10 mouse cellular contexts compared by ENCODE assay signal in the genomic region with DNA sequence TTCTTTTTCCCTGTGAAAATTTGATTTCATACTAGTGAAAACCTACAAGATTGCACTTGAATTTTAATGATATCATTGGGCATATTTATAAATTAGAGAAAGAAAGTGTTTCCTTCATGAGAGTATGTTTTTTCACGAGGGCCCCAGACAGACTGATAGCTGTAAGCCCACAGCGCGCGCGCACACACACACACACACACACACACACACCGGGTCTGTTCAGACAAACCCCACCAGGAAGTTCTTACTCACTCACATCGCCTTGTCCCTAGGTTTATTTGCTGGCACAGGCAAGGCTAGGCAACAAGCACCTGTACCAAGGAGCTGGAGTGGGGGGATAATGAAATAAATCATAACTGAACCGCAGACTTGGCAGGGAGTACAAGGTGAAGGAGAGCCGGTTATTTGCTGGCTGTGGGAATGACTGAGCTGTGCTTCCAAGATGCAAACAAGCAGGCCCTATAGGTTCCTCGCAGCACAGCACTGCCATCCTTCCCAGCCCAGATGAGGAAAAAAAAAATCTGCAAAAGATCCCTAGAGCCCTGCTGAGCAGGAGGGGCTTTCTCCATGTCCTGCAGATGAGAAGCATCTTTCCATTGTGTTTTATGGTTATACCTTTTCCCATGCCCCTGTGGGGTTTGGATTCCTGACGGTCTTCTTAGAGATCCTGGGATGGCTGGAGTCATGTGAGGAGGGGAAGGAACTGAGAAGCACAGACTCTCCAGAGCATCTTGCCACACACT. TPM values are rescaled to one million over a fixed set of nuclear protein-coding genes. Genes with fewer than 3 reads are reported as not detected.
DNase-seq lines count a peak whose midpoint lies in the region; ATAC-seq lines count a peak whose summit lies in the region.
"Had no signal": no experiment of that assay in that cellular context is flagged by ENCODE, and none has a peak within 500 bp of the region (broad histone marks: within the 10 kb centered on the region; RNA-seq: fewer than 3 reads in every experiment).

No protein-coding gene starts in this region.

- no peak overlapping the region for H3K27ac ChIP-seq in heart, embryonic 14.5 days (replicated peaks in 1 of 2; ENCODE audit: control insufficient read depth in 1 of 2, insufficient read depth in 1 of 2, low read depth in 2 of 2, low read length in 2 of 2)
- H3K27ac ChIP-seq in embryonic facial prominence, embryonic 10.5 days (replicated peaks) = peak overlapping the region; percentile 67
- peak overlapping the region; percentile 11 for H3K27ac ChIP-seq in midbrain, embryonic 12.5 days (replicated peaks)

- WGBS in heart, embryonic 14.5 days = 60% methylated on average over 11 of the region's 11 CpGs
- 37% methylated on average over 11 of the region's 11 CpGs for WGBS in embryonic facial prominence, embryonic 10.5 days
- 16% methylated on average over 11 of the region's 11 CpGs for WGBS in midbrain, embryonic 12.5 days

- peak overlapping the region; percentile 15 to 52 for H3K4me3 ChIP-seq in heart, embryonic 14.5 days (ENCODE audit: control insufficient read depth in 1 of 2, insufficient read depth in 1 of 2, low read depth in 1 of 2, low read length in 2 of 2)
- H3K4me3 ChIP-seq in embryonic facial prominence, embryonic 10.5 days = peak overlapping the region; percentile 75
- H3K4me3 ChIP-seq in midbrain, embryonic 12.5 days = peak overlapping the region; percentile 68

- peaks cover 56% of the 10 kb centered on the region for H3K27me3 ChIP-seq in heart, embryonic 14.5 days (ENCODE audit: control insufficient read depth, insufficient read depth, low read length)
- H3K27me3 ChIP-seq in embryonic facial prominence, embryonic 10.5 days (replicated peaks; ENCODE audit: low read depth, poor library complexity, severe bottlenecking) = peaks cover 22% of the 10 kb centered on the region
- H3K27me3 ChIP-seq in midbrain, embryonic 12.5 days = peaks cover 12% of the 10 kb centered on the region; the same call in 1 of the 2 replicates

- no peaks in the 10 kb centered on the region for H3K9me3 ChIP-seq in heart, embryonic 14.5 days (ENCODE audit: control insufficient read depth, low read length)
- no peaks in the 10 kb centered on the region for H3K9me3 ChIP-seq in embryonic facial prominence, embryonic 10.5 days
- H3K9me3 ChIP-seq in midbrain, embryonic 12.5 days = no peaks in the 10 kb centered on the region

- peaks cover 7 to 13% of the 10 kb centered on the region in 2 experiments; a peak in 3 of 4 replicates for H3K4me1 ChIP-seq in heart, embryonic 14.5 days (ENCODE audit: control insufficient read depth in 2 of 2, insufficient read depth in 2 of 2, low read length in 2 of 2)
- peaks cover 62% of the 10 kb centered on the region for H3K4me1 ChIP-seq in embryonic facial prominence, embryonic 10.5 days
- H3K4me1 ChIP-seq in midbrain, embryonic 12.5 days = peaks cover 45% of the 10 kb centered on the region

- ATAC-seq in heart, embryonic 14.5 days (ENCODE audit: insufficient number of reproducible peaks, insufficient read depth, low FRiP score, low read depth) = no peak
- no peak for ATAC-seq in midbrain, embryonic 12.5 days (ENCODE audit: low FRiP score, low read depth)

- DNase-seq in heart, postnatal 4 days = no peak
- peak; percentile 44 for DNase-seq in embryonic facial prominence, embryonic 10.5 days (ENCODE audit: low spot score)
- DNase-seq in forelimb bud, embryonic 11.5 days (ENCODE audit: low read depth, low spot score) = peak; percentile 20
- DNase-seq in layer of hippocampus, postnatal 36 days = no peak
- no peak for DNase-seq in frontal cortex, postnatal 10 days (ENCODE audit: low spot score in 2 of 2)
- no peak for DNase-seq in heart, adult 8-10 months (ENCODE audit: low spot score)
- DNase-seq: cerebellum, postnatal 25 days had no signal

- peak overlapping the region; percentile 41; the same call in 1 of the 2 replicates for H3K9ac ChIP-seq in heart, embryonic 14.5 days (ENCODE audit: low read length)
- peak overlapping the region; percentile 44; the same call in 1 of the 2 replicates for H3K9ac ChIP-seq in midbrain, embryonic 12.5 days (replicated peaks)

- peak overlapping the region; percentile 39 for H3K4me2 ChIP-seq in heart, embryonic 14.5 days (ENCODE audit: low read length)
- peak overlapping the region; percentile 86 for H3K4me2 ChIP-seq in midbrain, embryonic 12.5 days (replicated peaks)

- H3K36me3 ChIP-seq in heart, embryonic 14.5 days (ENCODE audit: control insufficient read depth, insufficient read depth, low read length) = no peaks in the 10 kb centered on the region
- H3K36me3 ChIP-seq in embryonic facial prominence, embryonic 10.5 days (replicated peaks) = peaks cover 48% of the 10 kb centered on the region
- peaks cover 34% of the 10 kb centered on the region for H3K36me3 ChIP-seq in midbrain, embryonic 12.5 days

RNA-seq across cellular contexts. Expression of a gene that starts 2.3 kb away (rescaled TPM):
- polyA plus RNA-seq in heart, embryonic 14.5 days (2014; fragmentation: Nextera tagmentation; extraction: Ambion mirVana) = 132 and 181 TPM in 2 replicates
- 10 to 100 TPM; 56.2 to 63.9 TPM for total RNA-seq in heart, postnatal 4 days (2021)
- polyA plus RNA-seq in embryonic facial prominence, embryonic 10.5 days (2016; fragmentation: Nextera tagmentation; extraction: Ambion mirVana) = 153 and 166 TPM in 2 replicates
- polyA plus RNA-seq in midbrain, embryonic 12.5 days (2016; fragmentation: Nextera tagmentation; extraction: Ambion mirVana) = 88.5 and 92.4 TPM in 2 replicates
- 1 to 10 TPM; 1.5 TPM for total RNA-seq in layer of hippocampus, postnatal 36 days (2021)
- 1 to 10 TPM; 2.5 to 3.5 (median 3.1) TPM for total RNA-seq in heart, adult 8-10 months (2022)
- total RNA-seq: liver, adult 2 months had no signal

Comparison
In these comparisons a context has a peak if more than half of its experiments do, and no peak if none do; other contexts are left out.
1. RNA of a gene that starts 2.3 kb away (total RNA-seq): 56.2 to 63.9 TPM in heart, postnatal 4 days; 2.5 to 3.5 TPM in heart, adult 8-10 months and 1.5 TPM in layer of hippocampus, postnatal 36 days; every median in the first group is over 10 times any median in the second.
2. H3K27ac ChIP-seq: peak in embryonic facial prominence, embryonic 10.5 days (single experiment) and midbrain, embryonic 12.5 days (single experiment); none in heart, embryonic 14.5 days (0 of 2).
3. DNase-seq: peak in embryonic facial prominence, embryonic 10.5 days (single experiment) and forelimb bud, embryonic 11.5 days (single experiment); none in heart, postnatal 4 days (single experiment), layer of hippocampus, postnatal 36 days (0 of 2), frontal cortex, postnatal 10 days (0 of 2) and heart, adult 8-10 months (single experiment).
4. Peak in every context shown above with its lines, with median percentiles within 50 percentile points of each other: H3K4me3 ChIP-seq.